Mouse (Mus musculus): ENCODE data around the gene AC129217.1.

The AC129217.1 gene

DNA sequence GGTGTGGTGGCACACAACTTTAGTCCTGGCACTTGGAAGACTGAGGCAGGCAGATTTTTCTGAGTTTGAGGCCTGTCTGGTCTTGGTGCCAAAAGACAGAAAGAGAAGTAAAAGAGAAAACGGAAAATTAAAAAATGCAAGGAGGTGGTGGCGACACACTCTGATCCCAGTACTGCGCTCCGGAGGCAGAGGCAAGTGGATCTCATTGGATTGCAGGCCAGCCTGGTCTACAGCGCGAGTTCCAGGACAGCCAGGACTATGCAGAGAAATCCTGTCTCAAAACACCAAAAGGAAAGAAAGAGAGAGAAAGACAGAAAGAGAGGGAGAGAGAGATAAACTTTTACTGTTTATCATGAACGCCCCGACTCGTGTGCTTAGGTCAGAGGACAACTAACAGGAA is 41.3 kb downstream of the AC129217.1 start:
- no peak for DNase-seq (ENCODE audit: low read depth, low spot score)

DNA sequence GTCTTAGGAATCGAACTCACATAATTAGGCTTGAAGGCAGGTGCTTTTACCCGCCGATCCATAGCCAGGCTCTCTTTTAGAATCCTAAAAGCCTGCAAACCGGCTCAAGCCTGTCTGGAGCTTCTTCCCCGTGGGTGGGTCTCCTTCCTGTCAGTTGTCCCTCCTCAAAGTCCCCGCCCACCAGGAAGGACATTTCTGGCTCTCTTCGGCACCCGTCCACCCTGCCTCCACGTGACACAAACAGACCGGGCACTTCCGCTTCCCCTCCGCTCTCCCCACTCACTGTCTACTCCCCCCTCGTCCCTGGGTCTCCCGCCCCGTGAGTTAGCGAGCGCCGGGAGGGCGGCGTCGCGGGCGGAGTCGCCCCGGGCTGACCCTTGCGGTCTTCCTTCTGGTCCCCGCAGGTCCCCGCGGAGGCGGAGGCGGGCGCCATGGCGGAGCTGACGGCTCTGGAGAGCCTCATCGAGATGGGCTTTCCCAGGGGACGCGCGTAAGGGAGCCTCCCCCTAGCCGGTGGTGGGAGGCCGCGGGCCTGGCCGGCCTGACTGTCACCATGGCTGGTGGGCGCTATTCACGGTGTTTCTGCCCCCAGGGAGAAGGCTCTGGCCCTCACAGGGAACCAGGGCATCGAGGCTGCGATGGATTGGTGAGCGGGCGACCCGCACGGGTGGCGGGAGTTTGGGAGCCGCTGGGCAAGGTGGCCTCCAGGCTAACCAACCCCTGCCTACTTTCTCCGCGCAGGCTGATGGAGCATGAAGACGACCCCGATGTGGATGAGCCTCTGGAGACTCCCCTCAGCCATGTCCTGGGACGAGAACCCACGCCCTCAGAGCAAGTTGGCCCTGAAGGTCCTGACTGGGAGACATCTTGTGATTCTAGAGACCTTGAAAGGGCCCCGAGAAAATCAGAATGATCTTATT is 42.0 kb downstream of the AC129217.1 start, which contains the start of gene Ubxn1:
Gene Ubxn1, plus strand, starts transcription at position 230 of the 920 bp plus-strand sequence.
- DNase-seq (ENCODE audit: low read depth, low spot score), result peak; percentile 93

DNA sequence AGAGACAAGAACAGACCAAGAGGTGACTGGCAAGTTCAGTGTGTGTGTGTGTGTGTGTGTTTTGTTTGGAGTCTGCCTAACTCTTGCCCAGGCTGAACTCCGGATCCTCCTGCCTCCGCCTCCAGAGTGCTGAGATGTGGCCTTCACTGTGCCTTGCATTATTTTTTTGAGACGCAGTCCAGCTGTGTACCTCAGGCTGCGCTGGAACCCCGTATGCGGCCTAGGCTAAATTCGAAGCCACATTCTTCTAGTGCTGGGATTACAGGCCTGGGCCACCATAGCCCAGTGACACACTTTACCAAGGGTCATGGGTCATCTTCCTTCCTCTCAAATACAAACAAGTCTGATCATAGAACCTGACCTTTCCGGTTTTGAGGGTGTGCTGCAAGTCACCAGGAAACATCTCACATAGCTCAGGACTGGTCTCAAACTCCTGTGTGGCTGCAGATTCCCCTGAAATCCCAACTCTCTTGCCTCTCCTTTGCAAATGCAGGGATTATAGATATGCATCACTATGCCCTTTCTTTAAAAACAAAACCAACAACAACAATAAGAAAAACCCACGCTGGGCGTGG is 42.8 kb downstream of the AC129217.1 start:
- no peak for DNase-seq (ENCODE audit: low read depth, low spot score)

DNA sequence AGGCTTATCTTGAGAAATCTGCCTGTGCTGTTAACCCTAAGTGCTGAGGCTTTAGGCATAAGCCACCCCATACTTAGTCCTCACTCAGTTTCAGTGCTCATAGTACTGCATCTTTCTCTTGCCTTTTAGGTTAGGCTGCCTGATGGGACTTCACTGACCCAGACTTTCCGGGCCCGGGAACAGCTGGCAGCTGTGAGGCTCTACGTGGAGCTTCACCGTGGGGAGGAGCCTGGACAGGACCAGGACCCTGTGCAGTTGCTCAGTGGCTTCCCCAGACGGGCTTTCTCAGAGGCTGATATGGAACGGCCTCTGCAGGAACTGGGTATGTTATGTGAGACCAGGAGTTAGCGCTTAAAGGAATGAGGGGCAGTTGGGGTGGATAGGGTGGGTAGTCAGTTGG is 45.5 kb downstream of the AC129217.1 start:
- DNase-seq (ENCODE audit: low read depth, low spot score), result no peak

DNA sequence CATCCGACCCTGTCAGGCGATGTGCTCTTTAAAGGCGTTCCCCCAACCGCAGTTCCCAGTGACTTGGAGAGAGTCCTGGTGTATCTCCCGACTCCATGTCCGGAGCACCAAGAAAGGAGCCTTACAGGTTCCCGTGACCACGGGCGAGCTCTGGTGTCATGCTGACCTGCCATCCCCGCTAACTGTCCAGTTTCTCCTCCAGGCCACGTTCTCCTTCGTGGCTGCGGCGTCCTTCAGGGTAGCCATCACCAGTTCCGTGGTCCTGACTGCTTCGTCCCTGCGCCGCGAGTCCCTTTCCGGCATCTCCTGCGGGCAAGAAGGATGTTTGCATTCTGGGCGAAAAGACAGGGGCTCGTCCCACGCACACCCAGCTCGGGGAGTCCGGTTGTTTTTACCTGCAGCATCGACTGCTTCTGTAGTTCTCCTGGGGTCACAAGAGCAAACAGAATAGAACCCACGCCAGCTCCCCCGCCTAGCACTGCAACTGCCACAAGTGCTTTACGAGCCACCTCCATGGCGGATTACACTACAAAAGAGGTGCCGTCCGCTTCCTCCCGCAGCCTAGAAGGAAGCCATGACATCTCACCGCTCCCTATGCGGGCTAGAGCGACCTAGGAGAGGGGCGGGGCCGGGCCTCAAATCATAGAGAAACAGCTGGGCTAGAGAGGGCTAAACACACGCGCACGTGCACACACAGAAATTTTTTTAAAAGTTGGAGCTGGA is 50.9 kb downstream of the AC129217.1 start, which contains the start of gene Uqcc3:
Gene Uqcc3, minus strand, starts transcription at position 613 of the 723 bp plus-strand sequence.
- peak; percentile 70 for DNase-seq (ENCODE audit: low read depth, low spot score)

- DNase-seq (ENCODE audit: low read depth, low spot score), result no peak
Measured at GRCm38 (mm10) chr19:8881034-8881392, 51.4 kb downstream of the AC129217.1 start.

DNA sequence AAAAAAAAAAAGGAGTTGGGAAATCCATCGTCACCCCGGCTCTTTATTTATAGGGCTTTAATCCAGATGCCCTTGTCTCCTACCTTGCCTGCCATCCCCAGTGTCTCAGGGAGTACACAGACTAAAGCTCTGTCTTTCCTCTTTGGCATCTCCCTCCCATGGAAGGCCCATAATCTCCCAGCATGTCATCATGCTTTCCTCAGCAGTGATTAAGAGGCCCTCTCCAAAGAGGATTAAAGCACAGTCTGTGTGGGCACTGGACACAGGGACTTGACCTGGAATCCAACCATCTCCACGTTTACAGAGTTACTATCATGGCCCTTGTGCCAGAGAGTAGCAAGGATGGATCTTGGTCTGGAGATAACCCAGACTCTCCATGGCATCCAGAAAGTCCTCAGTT is 54.0 kb downstream of the AC129217.1 start, which contains the start of the genes Lbhd1 and Gm49403:
Gene Lbhd1, plus strand, starts transcription at position 117 of the 400 bp plus-strand sequence.
Gene Gm49403, plus strand, starts transcription at position 315 of the 400 bp plus-strand sequence.
- no peak for DNase-seq (ENCODE audit: low read depth, low spot score)

- DNase-seq (ENCODE audit: low read depth, low spot score), result no peak
Measured at GRCm38 (mm10) chr19:8886916-8887584, 57.5 kb downstream of the AC129217.1 start.

- no peak for DNase-seq (ENCODE audit: low read depth, low spot score)
Measured at GRCm38 (mm10) chr19:8887585-8888463, 58.3 kb downstream of the AC129217.1 start.

GRCm38 (mm10) chr19:8888511-8889385 is 59.2 kb downstream of the AC129217.1 start, which contains the start of the genes 1810009A15Rik and Gm49416:
Gene 1810009A15Rik (plus strand): TSS chr19:8888853.
Gene Gm49416 (plus strand): TSS chr19:8888926.
- peak; percentile 97 for DNase-seq (ENCODE audit: low read depth, low spot score)

Measured in forelimb bud, embryonic 11.5 days (tissue).